Mouse (Mus musculus): Measurements from ENCODE around the gene Exosc7.

Exosc7 gene

GRCm38 (mm10) chr9:123112805-123113521, at the start of gene Exosc7, which contains the start of gene Zdhhc3:
Gene Exosc7, plus strand, starts transcription at chr9:123113215.
Gene Zdhhc3, minus strand, starts transcription at chr9:123113205.
- DNase-seq: peak; percentile 94

DNA sequence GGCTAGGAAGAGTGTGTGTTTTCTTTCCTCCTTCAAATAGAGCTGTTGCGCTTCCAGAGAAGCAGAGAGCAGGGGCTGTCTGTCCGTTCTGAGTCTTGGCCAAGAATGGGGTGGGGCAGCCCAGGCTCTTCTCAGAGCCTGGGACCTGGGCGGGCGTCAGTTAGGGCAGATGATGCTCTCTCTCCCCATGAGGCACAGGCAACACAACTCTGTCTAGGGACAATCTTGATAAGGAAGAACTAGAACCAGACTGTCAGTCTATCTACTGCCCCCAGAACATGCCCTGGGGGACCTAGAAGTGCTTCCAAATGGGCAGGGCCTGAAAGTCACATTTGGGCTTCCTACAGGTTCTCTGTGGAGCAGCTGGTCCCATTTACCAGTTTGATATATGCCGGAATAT, 33.9 kb upstream of the Exosc7 start:
- DNase-seq: no peak

DNA sequence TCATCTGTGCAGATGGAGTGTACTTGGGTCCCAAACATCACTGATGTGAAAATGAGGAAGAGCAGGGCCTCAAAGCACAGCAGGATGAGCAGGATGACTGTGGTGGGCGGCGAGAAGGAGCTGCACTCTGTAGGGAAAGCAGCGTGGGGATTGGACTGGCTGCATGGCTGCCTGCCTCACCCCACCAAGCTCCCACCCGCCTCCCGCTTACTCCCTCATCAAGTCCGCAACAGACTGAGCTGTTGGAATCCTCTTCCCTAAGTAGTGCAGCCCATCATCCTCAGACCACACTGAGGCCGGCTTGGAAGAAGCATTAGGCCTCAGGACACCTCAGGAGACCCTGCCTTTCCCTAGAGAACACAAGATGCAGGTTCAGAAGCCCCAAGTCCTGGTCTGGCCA, 32.7 kb upstream of the Exosc7 start:
- DNase-seq: no peak

- DNase-seq: no peak
Observed at GRCm38 (mm10) chr9:123080796-123081195, 32.2 kb upstream of the Exosc7 start.

DNA sequence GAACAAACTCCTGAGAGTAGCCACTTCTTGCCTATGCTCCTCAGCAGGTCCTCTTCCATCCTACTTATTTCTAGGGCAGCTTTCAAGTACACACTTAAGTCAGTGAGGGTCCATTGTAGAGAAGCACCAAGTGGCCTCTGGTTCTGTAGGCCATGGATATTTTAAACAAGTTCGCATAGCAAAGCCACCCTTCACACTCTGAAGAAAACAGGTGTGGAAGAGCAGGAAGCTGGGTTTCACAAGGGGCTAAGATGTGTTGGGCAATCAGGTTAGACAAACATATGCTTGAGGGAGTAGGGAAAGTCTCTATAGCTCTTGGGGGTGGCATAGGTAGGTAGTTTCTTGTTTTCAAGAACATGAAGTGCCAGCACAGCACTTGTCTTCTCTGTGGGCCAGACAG, 27.6 kb upstream of the Exosc7 start:
- DNase-seq: no peak

- no peak for DNase-seq
Observed at GRCm38 (mm10) chr9:123087558-123087957, 25.5 kb upstream of the Exosc7 start.

DNA sequence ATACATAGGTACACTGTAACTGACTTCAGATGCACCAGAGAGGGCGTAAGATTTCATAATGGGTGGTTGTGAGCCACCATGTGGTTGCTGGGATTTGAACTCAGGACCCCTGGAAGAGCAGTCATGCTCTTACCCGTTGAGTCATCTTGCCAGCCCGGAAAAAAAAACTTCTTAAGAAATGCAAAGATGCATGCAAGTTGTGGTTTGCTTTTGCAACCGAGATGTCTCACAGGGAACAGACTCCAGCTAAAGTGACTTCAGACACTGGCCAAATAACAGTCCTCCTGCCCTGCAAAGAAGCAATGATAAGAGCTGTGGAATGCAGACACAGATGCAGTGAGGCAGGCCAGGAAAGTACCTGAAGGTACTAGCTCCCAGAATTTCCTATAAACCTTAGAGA, 22.2 kb upstream of the Exosc7 start:
- DNase-seq: no peak

GRCm38 (mm10) chr9:123099631-123100455, 13.2 kb upstream of the Exosc7 start:
- DNase-seq: no peak

GRCm38 (mm10) chr9:123103425-123103824, 9.6 kb upstream of the Exosc7 start:
- no peak for DNase-seq

- no peak for DNase-seq
Observed at GRCm38 (mm10) chr9:123104362-123104761, 8.7 kb upstream of the Exosc7 start.

- no peak for DNase-seq
Observed at GRCm38 (mm10) chr9:123107186-123107585, 5.8 kb upstream of the Exosc7 start.

DNA sequence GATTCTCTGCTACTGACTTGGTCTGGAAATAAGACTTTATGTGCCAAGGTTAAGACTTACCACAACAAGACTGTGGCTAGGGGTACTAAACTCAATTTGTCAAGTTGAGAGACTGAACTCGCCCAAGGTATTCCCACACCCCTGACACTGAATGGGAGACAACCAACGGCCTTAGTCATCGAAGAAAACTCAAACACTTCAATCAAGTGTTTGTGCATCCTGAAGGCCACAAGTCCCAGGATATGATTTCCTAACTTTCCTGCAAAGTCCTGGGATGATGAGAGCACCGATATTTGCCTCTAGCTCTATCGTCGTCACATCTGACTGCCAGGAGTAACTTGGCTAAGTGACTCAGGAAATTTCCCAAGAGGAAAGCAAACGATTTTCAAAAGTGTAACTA, 3.8 kb upstream of the Exosc7 start:
- no peak for DNase-seq

GRCm38 (mm10) chr9:123111751-123112221, 1.2 kb upstream of the Exosc7 start:
- DNase-seq: no peak

DNA sequence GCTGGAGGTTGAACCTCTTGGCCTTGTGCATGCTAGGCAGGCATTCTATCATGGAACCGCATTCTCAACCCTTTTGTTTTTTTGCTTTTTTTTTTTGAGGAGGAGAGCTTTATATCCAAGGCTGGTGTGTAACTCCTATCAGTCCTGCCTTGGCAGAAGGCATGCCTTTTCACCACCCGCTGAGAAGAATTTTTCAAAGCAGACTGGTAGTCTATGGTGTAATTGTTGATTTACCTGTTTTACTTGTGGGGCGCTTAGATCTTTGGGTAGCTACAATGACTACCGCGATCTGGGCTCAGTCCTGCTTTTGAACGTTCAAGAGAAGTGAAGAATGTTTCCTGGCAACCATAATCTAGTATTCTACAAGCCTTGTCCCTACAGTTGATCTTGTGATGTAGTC, 916 bp downstream of the Exosc7 start:
- no peak for DNase-seq

- DNase-seq: peak; percentile 17
Observed at GRCm38 (mm10) chr9:123115566-123115965, 2.6 kb downstream of the Exosc7 start.

- DNase-seq: no peak
Observed at GRCm38 (mm10) chr9:123123017-123123416, 10.0 kb downstream of the Exosc7 start.

DNA sequence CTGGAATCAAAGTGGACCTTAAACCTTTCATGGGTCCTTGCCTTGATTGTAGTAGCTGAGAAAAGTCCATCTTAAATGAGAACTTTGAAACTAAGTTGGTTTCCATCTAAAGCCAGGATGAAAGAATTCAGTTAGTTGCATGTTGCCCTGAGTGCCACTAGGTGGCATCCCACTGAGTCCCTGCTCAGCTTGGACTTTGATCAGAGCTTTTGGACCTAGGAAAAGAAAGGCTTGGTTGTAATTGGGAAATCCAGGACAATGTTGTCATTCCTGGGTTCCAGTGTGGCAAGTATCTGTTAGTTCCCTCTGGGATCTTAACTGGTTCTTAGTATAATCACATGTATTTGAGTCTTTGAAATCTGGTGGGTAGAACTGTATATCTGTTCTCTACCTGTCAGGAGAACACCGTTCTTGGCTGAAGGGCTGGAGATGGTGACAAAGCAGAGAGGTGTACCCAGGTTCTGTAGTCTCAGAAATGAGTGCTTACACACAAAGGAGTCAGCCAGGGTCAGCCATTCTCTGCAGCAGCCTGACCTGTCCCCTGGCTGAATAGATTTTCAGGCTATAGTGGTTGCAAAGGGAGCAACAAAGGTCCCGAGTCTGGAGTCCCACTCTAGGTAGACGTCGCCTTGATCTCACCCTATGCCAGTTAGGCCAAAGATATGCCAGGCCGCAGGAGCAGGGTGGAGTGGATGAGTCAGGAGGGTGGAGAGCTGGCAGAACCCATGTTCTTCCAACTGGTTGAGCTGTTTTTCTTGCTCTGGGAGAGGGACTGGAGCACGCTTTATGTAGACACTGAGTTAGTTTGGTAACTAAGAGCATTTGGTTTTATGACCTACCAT, 10.8 kb downstream of the Exosc7 start:
- peak; percentile 21 for DNase-seq

DNA sequence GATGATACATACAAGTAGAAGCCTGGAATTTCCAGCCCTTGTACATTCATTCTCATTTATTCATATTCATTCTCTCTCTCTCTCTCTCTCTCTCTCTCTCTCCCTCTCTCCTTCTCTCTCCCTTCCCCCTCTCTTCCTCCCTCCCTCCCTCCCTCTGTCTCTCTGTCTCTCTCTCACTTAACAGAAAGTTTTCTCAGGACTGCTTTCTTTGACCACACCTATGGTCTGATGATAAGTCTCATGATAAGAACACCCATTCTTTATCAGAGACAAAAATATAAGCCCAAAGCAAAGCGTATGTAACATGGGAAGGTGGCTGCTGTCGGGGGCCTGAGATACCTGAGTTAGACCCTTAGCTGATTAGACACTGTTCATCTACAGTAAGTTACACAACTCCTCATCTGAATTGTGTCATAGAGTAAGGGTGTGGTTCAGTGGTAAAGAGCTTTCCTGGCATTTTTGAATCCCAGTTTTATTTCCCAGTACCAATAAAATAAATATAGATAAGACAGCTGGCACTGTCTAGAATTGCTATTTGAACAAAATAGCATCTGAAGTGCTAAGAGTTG, 11.5 kb downstream of the Exosc7 start:
- DNase-seq: no peak

- DNase-seq: no peak
Observed at GRCm38 (mm10) chr9:123127663-123128062, 14.6 kb downstream of the Exosc7 start.

DNA sequence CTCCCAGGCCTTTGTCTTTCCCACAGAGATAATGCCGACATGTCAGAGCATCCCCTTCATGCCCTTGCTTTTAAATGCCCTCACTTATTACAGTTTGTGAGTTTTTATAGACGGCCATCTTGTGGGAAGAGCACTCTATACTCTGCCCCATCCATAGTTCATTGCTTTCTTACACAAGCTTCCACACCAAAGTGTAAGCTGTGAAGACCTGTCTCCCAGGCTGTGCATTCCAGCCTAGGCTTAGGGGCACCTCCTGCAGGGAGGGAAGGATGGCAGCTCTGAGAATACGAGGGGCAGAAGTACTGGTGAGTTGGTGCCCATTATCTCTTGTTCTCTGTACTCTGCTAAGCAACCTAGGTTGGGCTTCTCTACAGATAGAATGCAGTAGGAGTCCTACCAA, 20.0 kb downstream of the Exosc7 start:
- DNase-seq: no peak

- DNase-seq: no peak
Observed at GRCm38 (mm10) chr9:123136953-123137682, 24.1 kb downstream of the Exosc7 start.

GRCm38 (mm10) chr9:123138891-123139474, 26.0 kb downstream of the Exosc7 start:
- peak; percentile 82 for DNase-seq
